Mouse (Mus musculus) neural tube, embryonic 14.5 days (tissue): ENCODE measurements around the gene Ccdc144b. TPM values are rescaled to one million over a fixed set of nuclear protein-coding genes. Genes with fewer than 3 reads are reported as not detected.

Experiments used
- ATAC-seq: fragments of 200-750 bp; cut with Nextera tagmentation; 2 replicates; pipeline ENCODE4 v1.8.0; 2017; ENCODE audit warnings: low read depth, mild to moderate bottlenecking, moderate TSS enrichment, moderate library complexity
- H3K27ac ChIP-seq: fragments of 300-500 bp; sonication (generic); 2 replicates; pipeline ENCODE4 v1.5.1; 2014; ENCODE audit warnings: low read depth, mild to moderate bottlenecking, control low read depth, low read length, moderate library complexity, mixed read lengths
- H3K27me3 ChIP-seq: fragments of 300-500 bp; sonication (generic); 2 replicates; pipeline ENCODE4 v1.6.1; 2014; ENCODE audit warnings: low read length; ENCODE audit not compliant: control insufficient read depth, insufficient read depth
- H3K36me3 ChIP-seq: fragments of 300-500 bp; sonication (generic); 2 replicates; pipeline ENCODE4 v1.6.1; 2014; ENCODE audit warnings: low read length, mixed read lengths; ENCODE audit not compliant: control insufficient read depth, insufficient read depth
- H3K4me1 ChIP-seq: fragments of 300-500 bp; sonication (generic); 2 replicates; pipeline ENCODE4 v1.6.1; 2014; ENCODE audit warnings: low read length; ENCODE audit not compliant: control insufficient read depth, insufficient read depth
- H3K4me2 ChIP-seq: fragments of 300-500 bp; sonication (generic); 2 replicates; pipeline ENCODE4 v1.6.1; 2014; ENCODE audit warnings: mild to moderate bottlenecking, low read depth, low read length, control low read depth
- H3K4me3 ChIP-seq: fragments of 300-500 bp; sonication (generic); 2 replicates; pipeline ENCODE4 v1.5.1; 2014; ENCODE audit warnings: low read depth, low read length, control low read depth, mixed read lengths
- H3K9ac ChIP-seq: fragments of 300-500 bp; sonication (generic); replicated peaks from 2 replicates; pipeline ENCODE4 v1.6.1; 2014; ENCODE audit warnings: low read depth, mild to moderate bottlenecking, control low read depth, low read length, mixed read lengths
- H3K9me3 ChIP-seq: fragments of 300-500 bp; sonication (generic); 2 replicates; pipeline ENCODE4 v1.6.1; 2016; ENCODE audit warnings: low read length; ENCODE audit not compliant: control insufficient read depth
- WGBS: fragments of 180-500 bp; shearing (Covaris S2); extraction: QIAGEN DNeasy Blood & Tissue Kit; methylation state at CpG from one replicate; pipeline ENCODE4 v1.1.7; 2014; 5-methylcytosine and 5-hydroxymethylcytosine counted together
- polyA plus RNA-seq: library from polyadenylated mRNA; unstranded; fragments of >200 nt; fragmentation: Nextera tagmentation; extraction: Ambion mirVana; gene quantifications from 2 replicates; pipeline ENCODE4 v1.2.1, GENCODE M21; 2014

The Ccdc144b gene
- not detected in 2 replicates for polyA plus RNA-seq

GRCm38 (mm10) chr3:36053447-36053846 lies at the start of gene Ccdc144b:
Gene Ccdc144b, minus strand, starts transcription at chr3:36053547.
- no peaks in the 10 kb centered on the region for H3K4me1 ChIP-seq
- no peak within 1 kb of the TSS for H3K9ac ChIP-seq

GRCm38 (mm10) chr3:36095371-36095770 lies 42.0 kb upstream of the Ccdc144b start:
- no peak overlapping the region for H3K27ac ChIP-seq
- no peak for ATAC-seq
- no peak overlapping the region for H3K4me2 ChIP-seq
- no peaks in the 10 kb centered on the region for H3K4me1 ChIP-seq
- H3K4me3 ChIP-seq, result no peak overlapping the region
- 77% methylated on average over 2 of the region's 2 CpGs for WGBS
- H3K9me3 ChIP-seq, result no peaks in the 10 kb centered on the region
- H3K9ac ChIP-seq, result no peak overlapping the region
- H3K36me3 ChIP-seq, result peaks cover 5% of the 10 kb centered on the region; the same call in 1 of the 2 replicates
- H3K27me3 ChIP-seq, result no peaks in the 10 kb centered on the region

More at GRCm38 (mm10) chr3:36053447-36053846, at the start of gene Ccdc144b:
- Histone ChIP-seq H3K4me3 (no peak within 1 kb of the TSS), H3K27me3 (no peaks in the 10 kb centered on the region), H3K4me2 (no peak within 1 kb of the TSS), H3K27ac (no peak within 1 kb of the TSS), H3K36me3 (no peaks in the 10 kb centered on the region), H3K9me3 (no peaks in the 10 kb centered on the region)
- no peak for ATAC-seq
- WGBS, result 94% methylated on average over 6 of the region's 6 CpGs

- no peak for ATAC-seq
- H3K4me1 ChIP-seq, result no peaks in the 10 kb centered on the region
- no peak overlapping the region for H3K4me3 ChIP-seq
- no peak overlapping the region for H3K9ac ChIP-seq
- no peak overlapping the region for H3K27ac ChIP-seq
- no peak overlapping the region for H3K4me2 ChIP-seq
- H3K27me3 ChIP-seq, result no peaks in the 10 kb centered on the region
- WGBS, result 97% methylated on average over 9 of the region's 9 CpGs
- H3K36me3 ChIP-seq, result peaks cover 57% of the 10 kb centered on the region
- no peaks in the 10 kb centered on the region for H3K9me3 ChIP-seq
These were observed 34.2 kb upstream of the Ccdc144b start for GRCm38 (mm10) chr3:36087591-36087990.

GRCm38 (mm10) chr3:36085394-36085793 lies 32.0 kb upstream of the Ccdc144b start:
- no peaks in the 10 kb centered on the region for H3K27me3 ChIP-seq
- peak; percentile 34; the same call in 1 of the 2 replicates for ATAC-seq
- no peaks in the 10 kb centered on the region for H3K9me3 ChIP-seq
- H3K4me2 ChIP-seq, result no peak overlapping the region
- H3K27ac ChIP-seq, result no peak overlapping the region
- peaks cover 64% of the 10 kb centered on the region for H3K36me3 ChIP-seq
- no peaks in the 10 kb centered on the region for H3K4me1 ChIP-seq
- WGBS, result 95% methylated on average over 5 of the region's 5 CpGs
- no peak overlapping the region for H3K4me3 ChIP-seq
- no peak overlapping the region for H3K9ac ChIP-seq

- ATAC-seq, result no peak
- H3K9me3 ChIP-seq, result no peaks in the 10 kb centered on the region
- H3K4me2 ChIP-seq, result no peak overlapping the region
- WGBS, result 96% methylated on average over 7 of the region's 7 CpGs
- H3K36me3 ChIP-seq, result peaks cover 67% of the 10 kb centered on the region
- H3K4me1 ChIP-seq, result no peaks in the 10 kb centered on the region
- H3K4me3 ChIP-seq, result no peak overlapping the region
- H3K27me3 ChIP-seq, result no peaks in the 10 kb centered on the region
- H3K27ac ChIP-seq, result no peak overlapping the region
- no peak overlapping the region for H3K9ac ChIP-seq
These were observed 30.0 kb upstream of the Ccdc144b start for GRCm38 (mm10) chr3:36083381-36083780.

GRCm38 (mm10) chr3:36082843-36083242 lies 29.5 kb upstream of the Ccdc144b start:
- no peaks in the 10 kb centered on the region for H3K9me3 ChIP-seq
- H3K27me3 ChIP-seq, result no peaks in the 10 kb centered on the region
- 95% methylated on average over 4 of the region's 4 CpGs for WGBS
- H3K9ac ChIP-seq, result no peak overlapping the region
- ATAC-seq, result no peak
- H3K4me3 ChIP-seq, result no peak overlapping the region
- H3K27ac ChIP-seq, result no peak overlapping the region
- H3K36me3 ChIP-seq, result peaks cover 67% of the 10 kb centered on the region
- H3K4me1 ChIP-seq, result no peaks in the 10 kb centered on the region
- no peak overlapping the region for H3K4me2 ChIP-seq

- H3K4me3 ChIP-seq, result no peak overlapping the region
- ATAC-seq, result no peak
- peaks cover 75% of the 10 kb centered on the region for H3K36me3 ChIP-seq
- no peak overlapping the region for H3K9ac ChIP-seq
- no peak overlapping the region for H3K4me2 ChIP-seq
- no peaks in the 10 kb centered on the region for H3K9me3 ChIP-seq
- H3K4me1 ChIP-seq, result no peaks in the 10 kb centered on the region
- no peak overlapping the region for H3K27ac ChIP-seq
- H3K27me3 ChIP-seq, result no peaks in the 10 kb centered on the region
- WGBS, result 95% methylated on average over 5 of the region's 5 CpGs
These were observed 27.4 kb upstream of the Ccdc144b start for GRCm38 (mm10) chr3:36080741-36081140.

GRCm38 (mm10) chr3:36079886-36080285 lies 26.5 kb upstream of the Ccdc144b start:
- Histone ChIP-seq H3K27me3 (no peaks in the 10 kb centered on the region), H3K36me3 (peaks cover 71% of the 10 kb centered on the region), H3K4me2 (no peak overlapping the region), H3K27ac (no peak overlapping the region), H3K4me3 (no peak overlapping the region), H3K9ac (no peak overlapping the region), H3K9me3 (no peaks in the 10 kb centered on the region), H3K4me1 (no peaks in the 10 kb centered on the region)
- WGBS, result 94% methylated on average over 5 of the region's 5 CpGs
- ATAC-seq, result no peak

GRCm38 (mm10) chr3:36077386-36077785 lies 24.0 kb upstream of the Ccdc144b start:
- WGBS, result 95% methylated on average over 3 of the region's 3 CpGs
- Histone ChIP-seq H3K36me3 (peaks cover 67% of the 10 kb centered on the region), H3K4me1 (no peaks in the 10 kb centered on the region), H3K9ac (no peak overlapping the region), H3K4me3 (no peak overlapping the region), H3K27ac (no peak overlapping the region), H3K4me2 (no peak overlapping the region), H3K27me3 (no peaks in the 10 kb centered on the region), H3K9me3 (no peaks in the 10 kb centered on the region)
- ATAC-seq, result no peak
